Mouse (Mus musculus) heart, postnatal 0 days (tissue): ENCODE measurements around the gene Utp6.

Source experiments
- CTCF ChIP-seq: IDR thresholded peaks from 2 replicates; pipeline ENCODE4 v1.5.1; 2016; ENCODE audit warnings: antibody characterized with exemption, control low read depth, low read depth
- EP300 ChIP-seq: IDR thresholded peaks from 2 replicates; pipeline ENCODE4 v1.6.1; 2016; ENCODE audit warnings: antibody characterized with exemption, low read depth

- no peak for TF ChIP-seq CTCF
- TF ChIP-seq EP300 = no peak
Measured at GRCm38 (mm10) chr11:79976222-79976621, 14.0 kb upstream of the Utp6 start.
